Mouse (Mus musculus): Measurements from ENCODE around the gene Shisa8. TPM values are rescaled to one million over a fixed set of nuclear protein-coding genes. Genes with fewer than 3 reads are reported as not detected.

Gene Shisa8
- polyA plus RNA-seq, 1 experiment from 2014 or later = 0.66 TPM

DNA sequence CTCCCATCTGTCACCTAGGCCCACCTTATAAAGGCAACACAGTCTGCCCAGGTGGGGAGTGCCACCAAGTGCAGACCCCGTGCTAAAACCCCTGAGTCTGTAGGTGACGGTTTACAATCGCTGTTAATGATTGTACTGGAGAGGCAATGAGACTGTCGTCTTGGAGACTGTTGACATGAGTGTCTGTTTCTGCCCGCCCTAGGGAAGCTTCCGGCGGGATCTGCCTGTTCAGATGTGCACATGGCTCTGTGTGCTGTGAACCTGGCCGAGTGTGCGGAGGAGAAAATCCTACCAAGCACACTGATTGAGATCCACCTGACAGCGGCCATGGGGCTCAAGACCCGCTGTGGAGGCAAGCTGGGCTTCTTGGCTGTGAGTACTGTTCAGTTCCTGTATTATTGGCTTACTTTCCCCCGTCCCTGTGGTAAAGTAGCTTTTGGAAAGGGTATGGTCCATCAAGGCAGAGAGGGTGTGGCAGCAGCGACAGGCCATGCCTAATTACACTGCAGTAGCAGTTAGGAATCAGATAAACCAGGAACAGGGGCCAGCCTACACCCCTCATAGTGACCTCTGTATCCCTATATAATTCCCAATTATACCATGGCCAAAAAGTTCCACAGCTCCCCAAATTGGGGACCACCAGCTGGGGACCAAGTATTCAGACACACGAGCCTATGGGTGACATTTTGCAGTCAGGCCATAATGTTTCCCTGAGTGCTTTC, 27.4 kb downstream of the Shisa8 start:
- Histone ChIP-seq H3K9me3 (replicated peaks; ENCODE audit: low read length) (no peaks in the 10 kb centered on the region), H3K4me1 (replicated peaks; ENCODE audit: insufficient read depth, low read length) (no peaks in the 10 kb centered on the region), H3K27me3 (ENCODE audit: insufficient read depth, low read length) (no peaks in the 10 kb centered on the region), H3K4me3 (replicated peaks; ENCODE audit: low read depth, low read length) (no peak overlapping the region), H3K9ac (ENCODE audit: low read depth, low read length) (no peak overlapping the region), H3K36me3 (ENCODE audit: insufficient read depth, low read length) (peaks cover 69% of the 10 kb centered on the region), H3K4me2 (ENCODE audit: low read length) (no peak overlapping the region), H3K27ac (peak overlapping the region; percentile 72)
- ATAC-seq (replicated peaks; ENCODE audit: low FRiP score, low read depth) = peak; percentile 25
- no peak for DNase-seq (ENCODE audit: low spot score)
- WGBS = 67% methylated on average over 14 of the region's 14 CpGs
- no peak for TF ChIP-seq CTCF (IDR thresholded peaks at IDR 0.05; ENCODE audit: low read depth)

DNA sequence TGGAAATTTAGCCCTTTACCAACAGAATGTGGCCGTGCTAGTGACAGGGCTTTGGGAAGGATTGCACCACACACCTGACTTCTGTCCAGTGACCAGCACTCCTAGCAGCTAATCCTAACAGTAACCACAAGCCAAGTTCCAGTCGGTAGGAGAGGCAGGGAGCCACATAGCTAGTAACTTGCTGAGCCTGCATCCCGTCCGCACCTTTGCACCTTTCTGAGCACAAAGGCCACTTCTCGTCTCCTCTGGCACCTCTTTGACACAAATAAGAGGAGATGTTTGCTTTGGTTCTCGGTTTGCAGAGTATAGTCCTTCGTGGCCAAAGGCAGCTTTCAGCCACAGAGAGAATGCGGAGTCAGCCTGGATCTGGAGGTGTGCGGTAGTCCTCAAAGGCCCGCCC, 28.0 kb downstream of the Shisa8 start:
- Histone ChIP-seq H3K27me3 (ENCODE audit: insufficient read depth, low read length) (no peaks in the 10 kb centered on the region), H3K36me3 (ENCODE audit: insufficient read depth, low read length) (peaks cover 72% of the 10 kb centered on the region), H3K4me2 (ENCODE audit: low read length) (no peak overlapping the region), H3K4me1 (replicated peaks; ENCODE audit: insufficient read depth, low read length) (no peaks in the 10 kb centered on the region), H3K27ac (peak overlapping the region; percentile 72), H3K4me3 (replicated peaks; ENCODE audit: low read depth, low read length) (no peak overlapping the region), H3K9ac (ENCODE audit: low read depth, low read length) (no peak overlapping the region), H3K9me3 (replicated peaks; ENCODE audit: low read length) (no peaks in the 10 kb centered on the region)
- ATAC-seq (replicated peaks; ENCODE audit: low FRiP score, low read depth) (peak; percentile 67), DNase-seq (ENCODE audit: low spot score) (no peak)
- TF ChIP-seq CTCF (IDR thresholded peaks at IDR 0.05; ENCODE audit: low read depth) = no peak
- 61% methylated on average over 10 of the region's 10 CpGs for WGBS

DNA sequence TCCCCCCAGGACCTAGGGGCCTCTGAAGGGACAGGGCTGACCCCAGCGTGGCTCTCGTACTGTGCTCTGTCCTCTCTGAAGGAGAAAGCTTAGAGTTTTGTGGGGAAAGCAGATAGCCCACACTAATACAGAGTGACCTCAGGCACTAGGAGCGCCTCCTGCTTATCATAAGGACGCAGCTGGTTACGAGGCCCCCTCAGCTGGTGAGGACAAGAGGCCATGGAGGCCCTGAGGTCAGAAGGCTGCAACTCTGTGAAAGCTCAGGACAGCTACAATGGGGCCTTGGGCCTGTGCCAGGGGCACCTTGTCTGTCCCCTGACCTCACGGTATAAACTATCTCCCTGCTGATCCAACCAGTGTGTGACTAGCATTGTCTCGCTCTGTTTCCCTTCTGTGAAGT, 28.4 kb downstream of the Shisa8 start:
- ATAC-seq (replicated peaks; ENCODE audit: low FRiP score, low read depth) (peak; percentile 71), DNase-seq (ENCODE audit: low spot score) (peak; percentile 65)
- Histone ChIP-seq H3K27me3 (ENCODE audit: insufficient read depth, low read length) (no peaks in the 10 kb centered on the region), H3K4me3 (replicated peaks; ENCODE audit: low read depth, low read length) (no peak overlapping the region), H3K9me3 (replicated peaks; ENCODE audit: low read length) (no peaks in the 10 kb centered on the region), H3K27ac (peak overlapping the region; percentile 72), H3K9ac (ENCODE audit: low read depth, low read length) (no peak overlapping the region), H3K4me1 (replicated peaks; ENCODE audit: insufficient read depth, low read length) (no peaks in the 10 kb centered on the region), H3K36me3 (ENCODE audit: insufficient read depth, low read length) (peaks cover 74% of the 10 kb centered on the region), H3K4me2 (ENCODE audit: low read length) (no peak overlapping the region)
- TF ChIP-seq CTCF (IDR thresholded peaks at IDR 0.05; ENCODE audit: low read depth) = no peak
- whole genome bisulfite sequencing = 50% methylated on average over 7 of the region's 7 CpGs

DNA sequence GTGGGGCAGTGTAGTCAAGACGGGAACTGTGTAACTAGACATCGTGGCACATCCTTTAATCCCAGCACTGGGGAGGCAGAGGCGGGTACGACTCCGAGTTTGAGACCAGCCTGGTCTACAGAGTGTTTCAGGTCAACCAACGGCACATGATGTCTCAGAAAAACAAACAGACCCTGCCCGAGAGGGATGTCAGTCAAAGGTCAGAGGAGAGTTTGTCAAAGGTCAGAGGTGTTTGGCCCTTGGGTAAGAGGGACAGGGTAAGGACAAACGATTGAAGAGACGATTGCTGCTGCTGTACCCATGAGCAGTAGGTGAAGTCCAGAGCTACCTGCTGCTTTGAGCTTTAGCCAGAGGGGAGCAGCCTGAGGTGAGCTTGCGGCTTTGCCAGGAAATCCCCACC, 29.0 kb downstream of the Shisa8 start:
- Histone ChIP-seq H3K4me3 (replicated peaks; ENCODE audit: low read depth, low read length) (no peak overlapping the region), H3K27me3 (ENCODE audit: insufficient read depth, low read length) (no peaks in the 10 kb centered on the region), H3K9ac (ENCODE audit: low read depth, low read length) (no peak overlapping the region), H3K9me3 (replicated peaks; ENCODE audit: low read length) (no peaks in the 10 kb centered on the region), H3K27ac (peak overlapping the region; percentile 72), H3K4me1 (replicated peaks; ENCODE audit: insufficient read depth, low read length) (no peaks in the 10 kb centered on the region), H3K36me3 (ENCODE audit: insufficient read depth, low read length) (peaks cover 79% of the 10 kb centered on the region), H3K4me2 (ENCODE audit: low read length) (no peak overlapping the region)
- DNase-seq (ENCODE audit: low spot score) (no peak), ATAC-seq (replicated peaks; ENCODE audit: low FRiP score, low read depth) (no peak)
- TF ChIP-seq CTCF (IDR thresholded peaks at IDR 0.05; ENCODE audit: low read depth) = no peak
- 69% methylated on average over 10 of the region's 10 CpGs for WGBS

DNA sequence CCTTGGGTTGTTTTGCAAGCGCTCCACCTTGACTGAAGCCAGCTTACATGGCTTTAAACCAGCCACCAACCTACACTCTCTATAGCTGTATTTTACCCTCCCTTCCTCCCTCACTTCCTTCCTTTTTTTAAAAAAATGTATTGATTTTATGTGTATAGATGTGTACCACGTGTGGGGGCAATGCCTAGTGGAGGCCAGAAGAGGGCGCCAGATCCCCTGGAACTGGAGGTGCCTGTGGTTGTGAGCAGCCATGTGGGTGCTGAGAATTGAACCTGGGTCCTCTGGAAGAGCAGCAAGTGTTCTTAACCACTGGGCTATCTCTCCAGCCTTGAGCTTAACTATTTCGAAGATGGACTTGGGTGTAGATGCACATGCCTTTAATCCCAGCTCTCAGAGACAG, 30.3 kb downstream of the Shisa8 start:
- Histone ChIP-seq H3K4me1 (replicated peaks; ENCODE audit: insufficient read depth, low read length) (no peaks in the 10 kb centered on the region), H3K27ac (no peak overlapping the region), H3K4me3 (replicated peaks; ENCODE audit: low read depth, low read length) (no peak overlapping the region), H3K4me2 (ENCODE audit: low read length) (no peak overlapping the region), H3K36me3 (ENCODE audit: insufficient read depth, low read length) (peaks cover 82% of the 10 kb centered on the region), H3K9ac (ENCODE audit: low read depth, low read length) (no peak overlapping the region), H3K9me3 (replicated peaks; ENCODE audit: low read length) (no peaks in the 10 kb centered on the region), H3K27me3 (ENCODE audit: insufficient read depth, low read length) (no peaks in the 10 kb centered on the region)
- no peak for DNase-seq (ENCODE audit: low spot score)
- TF ChIP-seq CTCF (IDR thresholded peaks at IDR 0.05; ENCODE audit: low read depth) = peak; percentile 33
- WGBS = 98% methylated on average over 4 of the region's 4 CpGs
- no peak for ATAC-seq (replicated peaks; ENCODE audit: low FRiP score, low read depth)

DNA sequence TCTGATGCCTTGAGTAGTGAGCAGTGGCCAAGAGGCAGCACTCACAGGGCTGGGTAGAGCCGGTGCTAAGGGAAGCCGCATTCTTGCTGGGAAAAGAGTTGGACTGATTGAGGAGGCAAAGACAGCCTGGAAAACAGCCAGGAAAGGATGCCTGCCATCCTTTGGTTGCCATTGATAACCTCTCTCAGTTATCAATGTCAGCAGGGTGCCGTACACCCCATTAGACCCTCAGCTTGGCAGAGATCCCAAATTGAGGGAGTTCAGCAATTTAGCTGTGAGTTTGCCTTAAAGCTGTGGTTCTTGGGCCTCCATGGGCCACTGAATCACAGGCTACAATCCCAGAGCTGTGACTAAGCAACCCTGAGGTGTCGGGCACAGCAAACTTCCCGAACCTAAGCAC, 31.5 kb downstream of the Shisa8 start:
- no peaks in the 10 kb centered on the region for H3K4me1 ChIP-seq (replicated peaks; ENCODE audit: insufficient read depth, low read length)
- TF ChIP-seq CTCF (IDR thresholded peaks at IDR 0.05; ENCODE audit: low read depth) = no peak
- WGBS = 86% methylated on average over 5 of the region's 5 CpGs
- no peaks in the 10 kb centered on the region for H3K27me3 ChIP-seq (ENCODE audit: insufficient read depth, low read length)
- DNase-seq (ENCODE audit: low spot score) (no peak), ATAC-seq (replicated peaks; ENCODE audit: low FRiP score, low read depth) (no peak)
- no peak overlapping the region for H3K4me3 ChIP-seq (replicated peaks; ENCODE audit: low read depth, low read length)
- peaks cover 80% of the 10 kb centered on the region for H3K36me3 ChIP-seq (ENCODE audit: insufficient read depth, low read length)
- no peak overlapping the region for H3K9ac ChIP-seq (ENCODE audit: low read depth, low read length)
- no peak overlapping the region for H3K4me2 ChIP-seq (ENCODE audit: low read length)
- no peaks in the 10 kb centered on the region for H3K9me3 ChIP-seq (replicated peaks; ENCODE audit: low read length)
- H3K27ac ChIP-seq = no peak overlapping the region
